Mouse (Mus musculus) heart, postnatal 25 days (tissue): Measurements from ENCODE around the gene Tbx5. TPM values are rescaled to one million over a fixed set of nuclear protein-coding genes. Genes with fewer than 3 reads are reported as not detected.

Experiments
- DNase-seq: peaks from one replicate; pipeline ENCODE4 v3.0.0; 2022; ENCODE audit warnings: low spot score
- intact Hi-C: fragments of 180-260 bp; cut with DNase I; formaldehyde crosslinking; loops from one replicate; pipeline ENCODE4 v1.15.1; 2025
- total RNA-seq, 2 experiments: library from RNA; stranded (reverse); gene quantifications; 2 replicates each; pipeline ENCODE4 v1.2.3; 2021

The Tbx5 gene
- total RNA-seq, 2 experiments from 2014 or later, result 29.0 to 33.6 TPM

DNA sequence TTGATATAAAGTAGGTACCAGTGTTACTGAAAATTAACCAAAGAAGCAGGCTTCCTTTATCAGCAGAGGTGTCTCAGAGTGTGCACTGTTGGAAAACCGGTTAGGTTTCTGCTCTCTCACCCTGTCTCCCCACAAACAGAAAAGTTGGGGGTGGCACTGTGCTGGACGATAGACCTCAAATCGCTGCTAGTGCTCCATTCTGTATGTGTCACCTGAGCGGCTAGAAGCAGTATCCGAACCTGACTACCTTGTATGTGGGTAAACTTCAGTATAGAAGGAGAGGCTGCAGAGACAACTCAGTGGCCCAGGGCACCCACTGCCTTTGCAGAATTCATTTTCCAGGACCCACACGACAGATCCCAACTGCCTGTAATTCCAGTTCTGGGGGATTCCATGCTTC lies 23.8 kb upstream of the Tbx5 start:
- intact Hi-C loops, result no loop called here
- DNase-seq, result no peak

DNA sequence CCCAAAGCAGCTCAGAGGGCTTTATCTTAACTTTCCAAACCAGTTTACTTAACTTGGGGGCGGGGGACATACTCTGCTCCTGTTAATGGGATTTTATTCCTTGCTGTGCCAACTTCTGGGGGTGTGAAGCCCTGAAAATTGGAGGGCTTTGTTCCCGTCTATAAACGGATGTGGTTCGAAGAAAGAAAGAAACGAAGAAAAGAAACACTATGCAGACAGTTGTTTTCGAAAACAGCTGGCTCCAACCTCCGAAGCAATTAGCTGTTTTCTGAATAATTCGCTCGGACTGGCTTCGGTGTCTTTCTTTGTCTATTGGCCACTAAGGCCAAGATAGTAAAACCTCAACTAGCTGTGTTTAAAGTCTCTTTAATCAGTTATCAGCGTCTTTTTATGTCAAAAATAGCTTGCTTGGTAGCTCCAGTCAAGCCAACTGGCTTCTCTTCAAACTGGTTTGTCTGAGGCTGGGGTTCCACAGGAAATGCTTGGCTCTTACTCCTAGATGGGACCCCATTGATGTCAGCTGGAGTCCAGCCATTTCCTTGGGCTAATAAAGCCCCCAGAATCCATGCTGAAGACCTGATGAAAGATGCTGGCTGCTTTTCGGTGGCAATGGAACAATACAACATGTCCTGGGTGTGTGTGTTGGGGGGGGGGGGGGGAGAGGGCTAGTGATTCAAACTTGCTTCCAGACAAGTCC lies 21.3 kb upstream of the Tbx5 start:
- no peak for DNase-seq
- intact Hi-C loops, result no loop called here

DNA sequence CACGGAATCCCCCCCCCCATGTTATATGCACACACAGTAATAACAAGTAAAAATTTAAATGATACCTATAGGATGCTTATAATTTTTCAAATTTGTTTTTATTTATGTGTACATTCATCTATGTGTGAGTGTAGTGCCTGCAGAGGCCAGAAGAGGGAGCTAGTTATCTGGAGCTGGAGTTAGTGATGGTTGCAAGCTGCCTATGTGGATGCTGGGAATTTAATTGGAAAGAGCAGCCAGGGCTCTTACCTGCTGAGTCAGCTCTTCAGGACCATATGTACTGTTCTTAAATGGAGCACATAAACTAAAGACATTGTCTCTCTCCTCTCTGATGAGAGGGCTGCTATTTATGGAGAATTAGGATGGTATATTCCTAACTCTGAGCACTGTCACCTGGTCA lies 17.2 kb upstream of the Tbx5 start:
- intact Hi-C loops, result no loop called here
- no peak for DNase-seq

DNA sequence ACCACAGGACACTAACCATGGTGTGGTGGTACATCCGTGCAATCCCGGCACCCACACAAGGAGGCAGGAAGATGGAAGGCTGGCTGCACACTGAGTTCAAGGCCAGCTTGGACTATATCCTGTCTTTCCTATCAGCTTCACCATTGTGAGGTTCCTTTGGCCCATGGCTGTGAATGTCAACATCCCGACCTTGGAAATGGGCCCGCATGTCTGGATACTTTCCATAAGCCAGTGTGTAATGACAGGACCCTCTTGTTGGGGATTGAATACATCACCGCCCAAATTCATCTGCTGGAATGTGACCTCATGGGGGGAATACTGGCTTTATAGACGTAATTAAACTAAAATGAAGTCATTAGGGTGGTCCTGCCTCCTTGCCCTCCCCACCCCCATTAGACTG lies 12.0 kb upstream of the Tbx5 start:
- DNase-seq, result no peak
- intact Hi-C loops, result no loop called here

DNA sequence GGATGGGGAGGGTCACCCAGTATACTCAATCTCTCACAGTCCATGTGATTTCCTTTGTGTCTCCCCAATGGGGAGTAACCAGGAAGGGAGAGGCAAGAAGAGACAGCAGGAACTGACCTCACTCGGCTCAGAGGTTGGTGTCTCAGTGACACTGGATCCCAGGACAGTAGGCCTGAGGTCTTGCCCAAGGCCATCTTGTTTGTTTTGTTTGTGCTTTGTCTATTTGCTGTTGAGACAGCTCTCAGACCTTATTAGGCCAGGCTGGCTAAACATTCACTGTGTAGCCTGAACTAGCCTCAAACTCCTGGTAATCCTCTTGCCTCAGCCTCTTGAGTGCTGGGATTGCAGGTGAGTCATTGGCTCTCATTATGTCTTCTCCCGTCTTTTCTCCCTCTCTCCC lies 11.0 kb upstream of the Tbx5 start:
- no peak for DNase-seq
- intact Hi-C loops, result no loop called here

DNA sequence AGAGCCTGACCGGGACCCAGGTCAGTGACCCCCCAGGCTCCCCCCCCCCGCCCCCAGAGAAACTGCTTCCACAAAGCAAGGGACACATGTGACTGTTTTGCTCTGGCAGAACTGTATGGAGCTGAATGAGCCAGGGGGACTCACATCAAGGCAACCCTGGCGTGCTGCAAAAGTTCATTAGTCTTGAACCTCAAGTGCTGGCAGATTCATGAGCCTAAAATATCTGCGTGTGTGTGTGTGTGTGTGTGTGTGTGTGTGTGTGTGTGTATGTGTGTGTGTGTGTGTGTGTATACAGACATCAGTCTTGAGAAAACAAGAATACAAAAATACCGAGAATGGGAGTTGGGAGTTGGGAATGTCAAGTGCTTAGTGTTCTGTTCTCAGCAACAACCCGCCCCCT lies 5.1 kb upstream of the Tbx5 start:
- intact Hi-C loops, result no loop called here
- DNase-seq, result no peak

- intact Hi-C loops, result no loop called here
- DNase-seq, result no peak
These were observed 1.9 kb upstream of the Tbx5 start for GRCm38 (mm10) chr5:119830611-119831010.

DNA sequence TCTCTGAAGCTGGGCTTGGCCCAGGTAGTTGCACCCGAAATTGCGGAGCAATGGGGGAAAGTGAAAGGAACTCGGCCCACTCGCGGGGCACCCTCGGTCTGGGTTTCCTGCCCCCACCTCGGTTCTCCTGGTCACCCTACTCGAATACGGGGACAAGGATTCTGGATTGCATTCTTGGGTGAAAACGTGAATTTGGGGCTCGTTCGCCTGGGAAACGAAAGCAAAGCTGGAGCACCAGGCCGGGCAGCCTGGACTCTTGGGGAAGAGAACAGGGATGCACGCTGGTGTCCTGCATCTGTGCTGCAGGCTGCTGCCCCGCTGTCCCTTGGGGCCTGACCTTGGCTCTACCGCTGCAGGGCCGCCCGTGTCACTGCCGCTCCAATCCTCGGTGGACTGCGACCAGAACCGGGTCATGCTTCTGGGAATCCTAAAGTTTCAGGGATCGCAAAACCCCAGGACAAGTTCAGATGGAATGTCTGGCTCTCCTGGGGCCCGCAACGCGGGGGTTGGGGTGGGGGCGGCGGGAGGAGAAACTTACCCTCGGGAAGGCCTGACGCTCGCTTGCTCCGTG lies 1.2 kb upstream of the Tbx5 start:
- intact Hi-C loops, result no loop called here
- peak; percentile 18 for DNase-seq

DNA sequence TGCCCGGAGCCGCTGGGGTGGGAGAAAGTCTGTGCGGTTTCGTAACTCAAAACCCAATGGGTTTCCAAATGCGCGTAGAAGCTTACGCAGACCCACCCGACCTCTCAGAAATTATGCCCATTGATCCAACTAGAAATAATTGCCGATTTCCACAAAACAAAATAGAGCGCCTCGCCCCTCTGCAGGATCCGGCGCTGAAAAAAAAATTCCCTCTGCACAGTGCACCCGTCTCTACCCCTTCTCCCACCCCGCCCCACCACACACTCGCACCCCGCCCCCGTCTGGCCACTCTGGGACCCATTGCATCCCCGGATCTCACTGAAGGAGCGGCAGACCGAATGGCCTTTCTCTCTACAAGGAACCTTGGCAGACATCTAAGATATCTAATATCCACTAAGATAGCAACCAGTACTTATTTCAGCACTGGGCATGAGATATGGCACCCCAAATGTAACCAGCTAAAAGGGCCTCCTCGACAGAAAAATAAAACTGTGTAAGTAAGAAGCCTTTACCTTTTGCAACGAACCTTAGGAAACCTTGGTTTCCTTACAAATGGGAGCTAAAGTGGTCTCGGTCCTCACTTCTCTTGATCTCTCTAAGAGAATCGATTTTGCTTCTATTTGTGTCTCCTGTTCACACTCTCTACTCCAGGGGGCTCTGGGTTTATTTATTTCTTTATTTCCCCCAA lies 533 bp upstream of the Tbx5 start:
- DNase-seq, result no peak
- intact Hi-C loops, result no loop called here

DNA sequence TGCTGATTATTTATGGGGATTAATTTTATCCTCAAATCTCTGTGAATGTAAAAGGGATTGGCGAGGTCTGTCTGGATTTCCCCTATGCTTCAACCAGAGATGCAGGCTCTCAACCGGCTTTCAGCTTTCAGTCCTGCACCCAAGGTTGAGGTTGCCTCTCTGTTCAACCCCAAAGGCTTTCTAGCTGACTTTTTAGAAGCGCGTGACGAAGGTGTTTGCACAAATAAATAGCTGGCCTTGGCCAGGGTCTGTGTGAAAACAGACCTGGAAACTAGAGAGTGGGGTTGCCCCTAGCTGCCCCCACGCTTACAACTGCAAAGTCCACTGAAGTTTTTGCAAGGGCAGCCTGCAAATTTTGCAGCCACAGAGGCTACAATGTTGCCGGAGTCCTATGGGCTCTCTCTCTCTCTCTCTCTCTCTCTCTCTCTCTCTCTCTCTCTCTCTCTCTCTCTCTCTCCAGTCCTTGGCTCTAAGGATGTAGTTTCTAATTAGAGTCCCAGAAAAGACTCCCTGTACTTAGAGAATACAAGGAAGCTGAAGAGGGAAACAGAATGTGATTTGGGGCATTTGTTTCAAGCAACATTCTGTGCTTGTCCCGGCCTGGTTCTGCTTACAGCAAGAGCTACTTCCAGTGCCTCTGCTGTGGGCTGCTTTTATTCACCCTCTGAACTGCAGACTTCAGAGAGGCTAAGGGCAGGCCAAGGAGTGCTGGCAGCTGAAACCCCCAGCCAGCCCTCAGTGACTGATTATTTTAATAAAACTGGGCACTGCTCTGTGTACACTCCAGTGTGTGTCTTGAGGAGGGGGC lies 959 bp downstream of the Tbx5 start:
- DNase-seq, result no peak
- intact Hi-C loops, result no loop called here

- intact Hi-C loops, result no loop called here
- DNase-seq, result no peak
These were observed 1.5 kb downstream of the Tbx5 start for GRCm38 (mm10) chr5:119834031-119834403.

GRCm38 (mm10) chr5:119835053-119835867 lies 2.8 kb downstream of the Tbx5 start:
- no peak for DNase-seq

DNA sequence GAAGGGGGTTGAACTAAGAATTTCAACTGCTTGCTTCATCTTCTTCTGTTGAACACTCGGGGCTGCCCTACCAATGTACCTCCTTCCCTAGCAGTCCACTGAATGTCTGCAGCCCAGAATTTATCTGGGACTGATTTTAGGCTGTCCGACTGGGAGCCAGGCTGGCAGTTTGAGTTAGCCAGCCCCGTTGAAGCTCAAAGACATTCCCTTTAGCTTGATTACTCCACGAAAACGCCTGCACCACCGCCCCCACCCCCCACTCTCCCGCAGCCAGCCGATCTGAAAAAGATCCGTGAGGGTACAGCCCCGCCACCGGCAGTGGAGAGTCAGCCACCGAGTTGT lies 3.4 kb downstream of the Tbx5 start:
- no peak for DNase-seq

More at GRCm38 (mm10) chr5:119835053-119835867, 2.8 kb downstream of the Tbx5 start:
- intact Hi-C loops, result no loop called here

GRCm38 (mm10) chr5:119836618-119837305 lies 4.3 kb downstream of the Tbx5 start:
- DNase-seq, result peak; percentile 10
- intact Hi-C loops, result no loop called here

More for the DNA sequence above, 3.4 kb downstream of the Tbx5 start:
- intact Hi-C loops, result no loop called here

- intact Hi-C loops, result no loop called here
- no peak for DNase-seq
These were observed 4.8 kb downstream of the Tbx5 start for GRCm38 (mm10) chr5:119837306-119837675.

DNA sequence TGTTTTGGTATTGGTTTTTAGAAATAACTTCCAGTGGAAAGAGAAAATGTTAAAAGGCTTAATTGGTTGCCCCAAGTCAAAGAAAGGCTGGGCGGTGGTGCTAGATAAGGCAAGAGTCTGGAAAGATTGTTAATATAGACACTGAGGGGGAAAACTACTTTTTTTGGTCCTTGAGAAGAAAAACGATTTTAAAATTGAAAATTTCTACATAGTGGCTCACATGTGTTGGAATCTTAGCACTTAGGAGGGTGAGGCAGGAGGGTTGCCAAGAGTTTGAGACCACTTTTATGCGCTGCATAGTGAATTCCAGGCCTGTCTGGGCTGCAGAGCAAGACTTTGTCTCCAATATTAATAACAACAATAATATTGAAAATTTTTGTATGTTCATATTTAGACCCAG lies 5.4 kb downstream of the Tbx5 start:
- intact Hi-C loops, result no loop called here

DNA sequence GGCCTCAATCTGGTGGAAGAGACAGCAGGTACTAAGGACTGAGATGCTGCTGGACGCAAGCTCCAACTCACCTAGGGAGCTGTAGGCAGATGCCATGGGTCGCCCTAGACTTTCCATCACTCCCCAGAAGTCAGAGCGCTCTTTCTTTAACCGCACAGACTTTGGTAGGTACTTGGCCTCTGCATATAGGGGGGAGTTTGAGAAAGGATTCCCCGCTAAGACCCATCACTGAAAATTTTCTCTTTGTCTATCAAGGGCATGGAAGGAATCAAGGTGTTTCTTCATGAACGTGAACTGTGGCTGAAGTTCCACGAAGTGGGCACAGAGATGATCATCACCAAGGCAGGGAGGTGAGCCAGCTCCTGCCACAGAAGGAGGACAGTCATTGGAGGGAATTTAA lies 6.0 kb downstream of the Tbx5 start:
- intact Hi-C loops, result no loop called here
- no peak for DNase-seq

More for the DNA sequence above, 5.4 kb downstream of the Tbx5 start:
- DNase-seq, result no peak

DNA sequence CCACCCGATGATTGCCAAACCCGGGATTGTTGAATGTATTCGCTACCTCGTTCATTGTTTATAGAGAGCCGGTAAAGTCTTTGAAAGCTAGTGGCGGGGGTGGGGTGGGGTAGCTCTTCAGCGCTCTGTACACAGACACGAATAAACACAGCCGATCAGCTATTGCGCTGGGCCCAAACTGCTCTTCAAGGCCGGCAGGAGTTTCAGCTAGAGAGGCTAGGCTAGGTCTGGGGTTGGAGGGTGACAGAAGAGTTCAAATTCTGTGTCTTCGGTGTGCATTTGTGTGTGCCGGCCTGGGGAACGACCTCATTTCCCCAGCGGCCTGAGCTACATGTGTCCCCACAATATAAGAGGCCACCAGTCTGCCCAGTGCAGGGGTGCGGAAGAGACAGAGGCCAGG lies 6.7 kb downstream of the Tbx5 start:
- intact Hi-C loops, result no loop called here
- DNase-seq, result no peak

GRCm38 (mm10) chr5:119839616-119840368 lies 7.3 kb downstream of the Tbx5 start:
- DNase-seq, result no peak
- intact Hi-C loops, result loop anchor here (5.0 kb wide), 1 partner anchor 38 kb away; no protein-coding TSS in a partner anchor
